Mouse (Mus musculus) frontal cortex, adult (tissue): ENCODE data around the gene Scn4a.
"Not testable (repeated sequence)": the region's sequence is repeated elsewhere in the genome, so short reads cannot be mapped to it uniquely, and the experiment has no call there.

Experiments
- ATAC-seq: cut with Nextera tagmentation; 2 replicates; pipeline ENCODE4 v1.9.2; 2017; ENCODE audit warnings: mild to moderate bottlenecking, moderate library complexity, mixed read lengths; ENCODE audit not compliant: low TSS enrichment

The Scn4a gene

GRCm38 (mm10) chr11:106353188-106353587 is at the start of gene Scn4a:
Gene Scn4a, minus strand, starts transcription at chr11:106353288.
- ATAC-seq, result no peak

GRCm38 (mm10) chr11:106398481-106398880 is 45.4 kb upstream of the Scn4a start:
- no peak for ATAC-seq

GRCm38 (mm10) chr11:106397656-106398055 is 44.6 kb upstream of the Scn4a start:
- peak; percentile 64; the same call in 1 of the 2 replicates for ATAC-seq

- ATAC-seq, result not testable (repeated sequence)
These were observed 41.0 kb upstream of the Scn4a start for GRCm38 (mm10) chr11:106394055-106394454.

GRCm38 (mm10) chr11:106393331-106393616 is 40.2 kb upstream of the Scn4a start:
- no peak for ATAC-seq

GRCm38 (mm10) chr11:106392597-106393330 is 39.7 kb upstream of the Scn4a start:
- no peak for ATAC-seq

GRCm38 (mm10) chr11:106391546-106392188 is 38.6 kb upstream of the Scn4a start:
- peak; percentile 89 for ATAC-seq

- ATAC-seq, result no peak
These were observed 37.7 kb upstream of the Scn4a start for GRCm38 (mm10) chr11:106390757-106391156.

GRCm38 (mm10) chr11:106389611-106390010 is 36.5 kb upstream of the Scn4a start:
- no peak for ATAC-seq

GRCm38 (mm10) chr11:106387791-106388216 is 34.7 kb upstream of the Scn4a start, which contains the start of gene Icam2:
Gene Icam2, minus strand, starts transcription at chr11:106388075.
- ATAC-seq, result no peak

- ATAC-seq, result no peak
These were observed 33.9 kb upstream of the Scn4a start for GRCm38 (mm10) chr11:106387020-106387419.

GRCm38 (mm10) chr11:106386409-106386808 is 33.3 kb upstream of the Scn4a start:
- ATAC-seq, result no peak

- ATAC-seq, result no peak
These were observed 30.1 kb upstream of the Scn4a start for GRCm38 (mm10) chr11:106383051-106383790.

GRCm38 (mm10) chr11:106382424-106382823 is 29.3 kb upstream of the Scn4a start:
- ATAC-seq, result no peak

- ATAC-seq, result no peak
These were observed 28.8 kb upstream of the Scn4a start for GRCm38 (mm10) chr11:106381883-106382282.

- ATAC-seq, result no peak
These were observed 27.9 kb upstream of the Scn4a start for GRCm38 (mm10) chr11:106381011-106381410.

- ATAC-seq, result no peak
These were observed 21.9 kb upstream of the Scn4a start for GRCm38 (mm10) chr11:106374979-106375378.

GRCm38 (mm10) chr11:106374559-106374958 is 21.5 kb upstream of the Scn4a start:
- no peak for ATAC-seq

- ATAC-seq, result no peak
These were observed 20.9 kb upstream of the Scn4a start for GRCm38 (mm10) chr11:106373998-106374397.

- peak; percentile 79 for ATAC-seq
These were observed 13.2 kb upstream of the Scn4a start for GRCm38 (mm10) chr11:106366316-106366715.

- ATAC-seq, result no peak
These were observed 12.3 kb upstream of the Scn4a start, which contains the start of gene Prr29 for GRCm38 (mm10) chr11:106365366-106365765. Gene Prr29, plus strand, starts transcription at chr11:106365472.

GRCm38 (mm10) chr11:106364712-106365111 is 11.6 kb upstream of the Scn4a start:
- ATAC-seq, result peak; percentile 57; the same call in 1 of the 2 replicates

GRCm38 (mm10) chr11:106359350-106359749 is 6.3 kb upstream of the Scn4a start:
- no peak for ATAC-seq
